Mouse (Mus musculus) midbrain, embryonic 16.5 days (tissue): ENCODE data around the gene Kcnq1. TPM values are rescaled to one million over a fixed set of nuclear protein-coding genes. Genes with fewer than 3 reads are reported as not detected.

ENCODE experiments used
- ATAC-seq: fragments of 200-750 bp; cut with Nextera tagmentation; 2 replicates; pipeline ENCODE4 v1.8.0; 2017; ENCODE audit warnings: moderate TSS enrichment
- H3K27ac ChIP-seq: fragments of 300-500 bp; sonication (generic); 2 replicates; pipeline ENCODE4 v1.5.1; 2014; ENCODE audit warnings: mild to moderate bottlenecking, low read length, mixed read lengths
- H3K27me3 ChIP-seq: fragments of 300-500 bp; sonication (generic); 2 replicates; pipeline ENCODE4 v1.6.1; 2014; ENCODE audit warnings: low read depth, low read length, mixed read lengths; ENCODE audit not compliant: control insufficient read depth, insufficient read depth
- H3K36me3 ChIP-seq: fragments of 300-500 bp; sonication (generic); 2 replicates; pipeline ENCODE4 v1.6.1; 2014; ENCODE audit warnings: mild to moderate bottlenecking, low read length, moderate library complexity, mixed read lengths; ENCODE audit not compliant: control insufficient read depth, insufficient read depth
- H3K4me1 ChIP-seq: fragments of 300-500 bp; sonication (generic); 2 replicates; pipeline ENCODE4 v1.6.1; 2014; ENCODE audit warnings: mild to moderate bottlenecking, low read length, mixed read lengths; ENCODE audit not compliant: control insufficient read depth, insufficient read depth
- H3K4me2 ChIP-seq: fragments of 300-500 bp; sonication (generic); 2 replicates; pipeline ENCODE4 v1.6.1; 2014; ENCODE audit warnings: mild to moderate bottlenecking, low read length, mixed read lengths
- H3K4me3 ChIP-seq: fragments of 300-500 bp; sonication (generic); 2 replicates; pipeline ENCODE4 v1.5.1; 2014; ENCODE audit warnings: low read depth, mild to moderate bottlenecking, low read length, moderate library complexity, mixed read lengths
- H3K9ac ChIP-seq: fragments of 300-500 bp; sonication (generic); 2 replicates; pipeline ENCODE4 v1.6.1; 2014; ENCODE audit warnings: low read depth, low read length, mixed read lengths
- H3K9me3 ChIP-seq: fragments of 300-500 bp; sonication (generic); replicated peaks from 2 replicates; pipeline ENCODE4 v1.6.1; 2014; ENCODE audit warnings: mild to moderate bottlenecking, low read length, mixed read lengths; ENCODE audit not compliant: control insufficient read depth, poor library complexity, severe bottlenecking
- WGBS: fragments of 180-500 bp; shearing (Covaris S2); extraction: QIAGEN DNeasy Blood & Tissue Kit; methylation state at CpG from one replicate; pipeline ENCODE4 v1.1.7; 2014; 5-methylcytosine and 5-hydroxymethylcytosine counted together
- polyA plus RNA-seq: library from polyadenylated mRNA; unstranded; fragments of >200 nt; fragmentation: Nextera tagmentation; extraction: Ambion mirVana; gene quantifications from 2 replicates; pipeline ENCODE4 v1.2.1, GENCODE M21; 2015

Gene Kcnq1
- polyA plus RNA-seq, 1 experiment from 2014 or later: 1.1 TPM

GRCm38 (mm10) chr7:143158690-143159425 lies 52.7 kb downstream of the Kcnq1 start:
- Histone ChIP-seq H3K36me3 (no peaks in the 10 kb centered on the region), H3K27me3 (no peaks in the 10 kb centered on the region), H3K27ac (no peak overlapping the region), H3K4me1 (peaks cover 8% of the 10 kb centered on the region), H3K9me3 (no peaks in the 10 kb centered on the region), H3K9ac (no peak overlapping the region), H3K4me3 (no peak overlapping the region), H3K4me2 (no peak overlapping the region)
- no peak for ATAC-seq
- WGBS: 70% methylated on average over 12 of the region's 14 CpGs

- WGBS: 19% methylated on average over 11 of the region's 11 CpGs
- Histone ChIP-seq H3K27ac (no peak overlapping the region), H3K36me3 (no peaks in the 10 kb centered on the region), H3K9me3 (no peaks in the 10 kb centered on the region), H3K4me3 (no peak overlapping the region), H3K4me2 (no peak overlapping the region), H3K4me1 (peaks cover 4% of the 10 kb centered on the region), H3K27me3 (no peaks in the 10 kb centered on the region), H3K9ac (no peak overlapping the region; the same call in 1 of the 2 replicates)
- no peak for ATAC-seq
Measured at GRCm38 (mm10) chr7:143159446-143159845, 53.3 kb downstream of the Kcnq1 start.

GRCm38 (mm10) chr7:143160057-143160456 lies 53.9 kb downstream of the Kcnq1 start:
- Histone ChIP-seq H3K4me3 (no peak overlapping the region), H3K9ac (no peak overlapping the region), H3K27me3 (no peaks in the 10 kb centered on the region), H3K4me2 (no peak overlapping the region), H3K36me3 (no peaks in the 10 kb centered on the region), H3K27ac (no peak overlapping the region), H3K9me3 (no peaks in the 10 kb centered on the region), H3K4me1 (no peaks in the 10 kb centered on the region)
- 60% methylated on average over 5 of the region's 5 CpGs for WGBS
- ATAC-seq: no peak

GRCm38 (mm10) chr7:143162051-143162450 lies 55.9 kb downstream of the Kcnq1 start:
- Histone ChIP-seq H3K27me3 (no peaks in the 10 kb centered on the region), H3K9ac (no peak overlapping the region), H3K9me3 (no peaks in the 10 kb centered on the region), H3K4me1 (no peaks in the 10 kb centered on the region), H3K4me3 (no peak overlapping the region), H3K4me2 (no peak overlapping the region), H3K27ac (no peak overlapping the region), H3K36me3 (no peaks in the 10 kb centered on the region)
- ATAC-seq: no peak
- WGBS: 76% methylated on average over 3 of the region's 3 CpGs

- H3K4me3 ChIP-seq: no peak overlapping the region
- no peak overlapping the region for H3K9ac ChIP-seq
- H3K36me3 ChIP-seq: no peaks in the 10 kb centered on the region
- no peak for ATAC-seq
- H3K9me3 ChIP-seq: no peaks in the 10 kb centered on the region
- H3K4me1 ChIP-seq: no peaks in the 10 kb centered on the region
- no peaks in the 10 kb centered on the region for H3K27me3 ChIP-seq
- H3K27ac ChIP-seq: no peak overlapping the region
- H3K4me2 ChIP-seq: no peak overlapping the region
Measured at GRCm38 (mm10) chr7:143164074-143164473, 57.9 kb downstream of the Kcnq1 start.

- H3K9ac ChIP-seq: no peak overlapping the region
- no peak overlapping the region for H3K27ac ChIP-seq
- ATAC-seq: no peak
- H3K36me3 ChIP-seq: no peaks in the 10 kb centered on the region
- H3K4me3 ChIP-seq: no peak overlapping the region
- H3K27me3 ChIP-seq: no peaks in the 10 kb centered on the region
- H3K4me2 ChIP-seq: no peak overlapping the region
- H3K4me1 ChIP-seq: no peaks in the 10 kb centered on the region
- 71% methylated on average over 7 of the region's 7 CpGs for WGBS
- H3K9me3 ChIP-seq: no peaks in the 10 kb centered on the region
Measured at GRCm38 (mm10) chr7:143165687-143166265, 59.6 kb downstream of the Kcnq1 start.

GRCm38 (mm10) chr7:143167275-143167674 lies 61.1 kb downstream of the Kcnq1 start:
- 84% methylated on average over 3 of the region's 3 CpGs for WGBS
- H3K27me3 ChIP-seq: no peaks in the 10 kb centered on the region
- no peak for ATAC-seq

GRCm38 (mm10) chr7:143169371-143169770 lies 63.2 kb downstream of the Kcnq1 start:
- 99% methylated on average over 3 of the region's 3 CpGs for WGBS

More at GRCm38 (mm10) chr7:143167275-143167674, 61.1 kb downstream of the Kcnq1 start:
- Histone ChIP-seq H3K27ac (no peak overlapping the region), H3K9ac (no peak overlapping the region), H3K4me3 (no peak overlapping the region), H3K4me2 (no peak overlapping the region), H3K4me1 (no peaks in the 10 kb centered on the region), H3K9me3 (no peaks in the 10 kb centered on the region), H3K36me3 (no peaks in the 10 kb centered on the region)

GRCm38 (mm10) chr7:143172914-143173547 lies 66.9 kb downstream of the Kcnq1 start:
- 74% methylated on average over 5 of the region's 5 CpGs for WGBS
- no peaks in the 10 kb centered on the region for H3K4me1 ChIP-seq
- ATAC-seq: no peak
- no peaks in the 10 kb centered on the region for H3K36me3 ChIP-seq
- no peak overlapping the region for H3K27ac ChIP-seq
- H3K4me2 ChIP-seq: no peak overlapping the region
- H3K9me3 ChIP-seq: no peaks in the 10 kb centered on the region
- H3K9ac ChIP-seq: no peak overlapping the region
- H3K4me3 ChIP-seq: no peak overlapping the region
- no peaks in the 10 kb centered on the region for H3K27me3 ChIP-seq

More at GRCm38 (mm10) chr7:143169371-143169770, 63.2 kb downstream of the Kcnq1 start:
- no peak for ATAC-seq
- H3K4me3 ChIP-seq: no peak overlapping the region
- H3K4me2 ChIP-seq: no peak overlapping the region
- H3K36me3 ChIP-seq: no peaks in the 10 kb centered on the region
- no peak overlapping the region for H3K27ac ChIP-seq
- H3K9me3 ChIP-seq: no peaks in the 10 kb centered on the region
- H3K9ac ChIP-seq: no peak overlapping the region
- H3K4me1 ChIP-seq: no peaks in the 10 kb centered on the region
- no peaks in the 10 kb centered on the region for H3K27me3 ChIP-seq
